Mouse (Mus musculus): ENCODE data around the gene Ptpn3. TPM values are rescaled to one million over a fixed set of nuclear protein-coding genes. Genes with fewer than 3 reads are reported as not detected.

Ptpn3 gene
- total and polyA plus RNA-seq, 3 experiments, result 0.08 to 0.14 (median 0.09) TPM

DNA sequence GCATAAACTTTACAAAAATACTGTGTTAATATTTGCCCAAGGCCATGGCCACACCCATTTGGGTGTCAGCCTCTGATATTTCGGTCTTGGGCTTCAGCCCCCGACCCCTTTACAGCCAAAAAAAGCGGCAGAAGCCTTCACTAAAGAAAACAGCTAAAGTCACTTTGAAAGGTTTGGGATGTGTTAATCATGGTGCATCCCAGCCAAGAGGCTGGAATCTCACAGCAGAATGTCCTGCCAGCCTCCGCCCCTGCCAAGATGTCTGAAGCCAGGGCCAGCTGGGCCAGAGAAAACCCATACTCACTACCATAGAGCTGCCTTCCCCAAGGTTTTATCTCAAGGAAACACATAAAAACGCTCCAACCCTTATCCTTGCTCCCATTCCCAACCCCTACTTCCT, 20.7 kb downstream of the Ptpn3 start:
- dilution Hi-C loops (cut with MboI; ENCODE audit: extremely low pct_ligation_motif_present, extremely low pct_unique_long_range_greater_than_20kb, low sequenced_read_pairs) (no loop called here), in situ Hi-C loops (cut with MboI; ENCODE audit: low pct_ligation_motif_present, low pct_unique_long_range_greater_than_20kb, low sequenced_read_pairs) (no loop called here)
- no peaks in the 10 kb centered on the region for H3K36me3 ChIP-seq (replicated peaks in 1 of 2; ENCODE audit: control insufficient read depth in 1 of 2, insufficient read depth in 1 of 2, low read length in 1 of 2)
- TF ChIP-seq HCFC1 (IDR thresholded peaks at IDR 0.05; ENCODE audit: low read depth, low read length) (no peak), TCF12 (IDR thresholded peaks at IDR 0.05; ENCODE audit: low read depth, low read length) (no peak), ZMIZ1 (IDR thresholded peaks at IDR 0.05; ENCODE audit: low read depth, low read length) (no peak), POLR2AphosphoS2 (IDR thresholded peaks at IDR 0.05; ENCODE audit: low read depth, low read length) (no peak), KAT2A (IDR thresholded peaks at IDR 0.05; ENCODE audit: insufficient replicate concordance, low read length) (no peak), ETS1 (conservative IDR thresholded peaks at IDR 0.05; ENCODE audit: low read depth, low read length) (no peak), ZKSCAN1 (IDR thresholded peaks at IDR 0.05; ENCODE audit: borderline replicate concordance, low read depth, low read length) (no peak), TBP (conservative IDR thresholded peaks at IDR 0.05; ENCODE audit: low read depth, low read length) (no peak), CHD2 (IDR thresholded peaks at IDR 0.05; ENCODE audit: low read length) (no peak), GABPA (IDR thresholded peaks at IDR 0.05; ENCODE audit: insufficient replicate concordance, low read depth, low read length) (no peak), USF1 (IDR thresholded peaks at IDR 0.05; ENCODE audit: low read depth, low read length) (no peak)
- no peaks in the 10 kb centered on the region for H3K79me2 ChIP-seq (replicated peaks; ENCODE audit: control insufficient read depth, extremely low read depth, insufficient read depth, poor library complexity, severe bottlenecking)
- no peak for DNase-seq (ENCODE audit: extremely low read depth)
- no peaks in the 10 kb centered on the region for H3K4me1 ChIP-seq (ENCODE audit: control insufficient read depth in 1 of 2, insufficient read depth in 2 of 2)
- H3K9me3 ChIP-seq (replicated peaks; ENCODE audit: low read length), result no peaks in the 10 kb centered on the region
- H3K9ac ChIP-seq (ENCODE audit: insufficient read depth, low read depth), result no peak overlapping the region
- no peak overlapping the region for H3K4me2 ChIP-seq (ENCODE audit: insufficient read depth, low read depth, poor library complexity, severe bottlenecking)
- H3K4me3 ChIP-seq (replicated peaks in 1 of 3; ENCODE audit: low read depth in 2 of 3, low read length in 2 of 3, poor library complexity in 1 of 3), result no peak overlapping the region
- no peak overlapping the region for H3K27ac ChIP-seq (ENCODE audit: insufficient read depth, low read depth)
- no peaks in the 10 kb centered on the region for H3K27me3 ChIP-seq (replicated peaks)

DNA sequence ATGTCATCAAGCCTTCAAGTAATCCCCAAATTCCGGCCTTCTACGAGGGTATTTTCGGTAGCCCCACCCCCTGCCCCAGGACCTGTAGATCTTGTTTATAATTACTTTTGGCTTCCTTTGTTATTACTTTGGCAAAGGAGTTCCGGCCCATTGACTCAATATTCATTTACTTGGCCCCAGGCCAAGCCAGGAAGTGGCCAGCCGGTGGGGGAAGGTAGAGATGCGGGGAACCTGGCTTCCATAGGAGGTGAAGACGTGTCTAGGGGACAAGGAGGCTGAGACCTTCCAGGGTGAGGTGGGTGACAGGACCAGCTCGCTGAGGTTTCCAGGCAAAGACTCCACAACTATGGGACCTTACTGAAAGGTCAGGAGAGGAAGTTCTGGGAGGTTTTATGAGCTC, 22.4 kb downstream of the Ptpn3 start:
- Histone ChIP-seq H3K4me1 (ENCODE audit: control insufficient read depth in 1 of 2, insufficient read depth in 2 of 2) (no peaks in the 10 kb centered on the region; a peak in 1 of 4 replicates), H3K4me2 (ENCODE audit: insufficient read depth, low read depth, poor library complexity, severe bottlenecking) (no peak overlapping the region), H3K36me3 (replicated peaks in 1 of 2; ENCODE audit: control insufficient read depth in 1 of 2, insufficient read depth in 1 of 2, low read length in 1 of 2) (no peaks in the 10 kb centered on the region), H3K27me3 (replicated peaks) (no peaks in the 10 kb centered on the region), H3K79me2 (replicated peaks; ENCODE audit: control insufficient read depth, extremely low read depth, insufficient read depth, poor library complexity, severe bottlenecking) (no peaks in the 10 kb centered on the region), H3K27ac (ENCODE audit: insufficient read depth, low read depth) (no peak overlapping the region), H3K9ac (ENCODE audit: insufficient read depth, low read depth) (no peak overlapping the region), H3K9me3 (replicated peaks; ENCODE audit: low read length) (no peaks in the 10 kb centered on the region), H3K4me3 (replicated peaks in 1 of 3; ENCODE audit: low read depth in 2 of 3, low read length in 2 of 3, poor library complexity in 1 of 3) (no peak overlapping the region)
- dilution Hi-C loops (cut with MboI; ENCODE audit: extremely low pct_ligation_motif_present, extremely low pct_unique_long_range_greater_than_20kb, low sequenced_read_pairs) (no loop called here), in situ Hi-C loops (cut with MboI; ENCODE audit: low pct_ligation_motif_present, low pct_unique_long_range_greater_than_20kb, low sequenced_read_pairs) (no loop called here)
- TF ChIP-seq MEF2A (IDR thresholded peaks at IDR 0.05; ENCODE audit: borderline replicate concordance, low read depth, low read length), result no peak
- no peak for TF ChIP-seq ZC3H11A (IDR thresholded peaks at IDR 0.05; ENCODE audit: low read depth, low read length)
- no peak for TF ChIP-seq E2F4 (IDR thresholded peaks at IDR 0.05; ENCODE audit: insufficient replicate concordance, low read depth, low read length)
- no peak for TF ChIP-seq ZMIZ1 (IDR thresholded peaks at IDR 0.05; ENCODE audit: low read depth, low read length)
- TF ChIP-seq JUN (IDR thresholded peaks at IDR 0.05; ENCODE audit: insufficient read depth, low read depth, low read length), result no peak
- TF ChIP-seq ZKSCAN1 (IDR thresholded peaks at IDR 0.05; ENCODE audit: borderline replicate concordance, low read depth, low read length), result no peak
- TF ChIP-seq MYC (IDR thresholded peaks at IDR 0.05; ENCODE audit: low read depth, low read length), result no peak
- TF ChIP-seq SIN3A (IDR thresholded peaks at IDR 0.05; ENCODE audit: low read length), result no peak
- TF ChIP-seq TBP (conservative IDR thresholded peaks at IDR 0.05; ENCODE audit: low read depth, low read length), result no peak
- no peak for TF ChIP-seq RCOR1 (conservative IDR thresholded peaks at IDR 0.05; ENCODE audit: low read depth, low read length)
- TF ChIP-seq KAT2A (IDR thresholded peaks at IDR 0.05; ENCODE audit: insufficient replicate concordance, low read length), result no peak
- no peak for TF ChIP-seq GABPA (IDR thresholded peaks at IDR 0.05; ENCODE audit: insufficient replicate concordance, low read depth, low read length)
- TF ChIP-seq UBTF (IDR thresholded peaks at IDR 0.05; ENCODE audit: low read depth, low read length), result no peak
- TF ChIP-seq CTCF (conservative IDR thresholded peaks at IDR 0.05 in 1 of 2, IDR thresholded peaks at IDR 0.05 in 1 of 2; ENCODE audit: low read depth in 2 of 2, low read length in 2 of 2), result no peak
- DNase-seq (ENCODE audit: extremely low read depth), result no peak
